Mouse (Mus musculus) C2C12 (cell line): ENCODE measurements at regions not wholly inside any gene's neighbourhood (a gene's known extent, or its start where the extent isn't known, plus 50 kb on each side); places are given as distances from the start of the nearest gene placed in this dataset. TPM values are rescaled to one million over a fixed set of nuclear protein-coding genes. Genes with fewer than 3 reads are reported as not detected.

Experiments
- H3K27me3 ChIP-seq: one replicate; pipeline ENCODE4 v1.6.1; 2011; ENCODE audit not compliant: control insufficient read depth, insufficient read depth, insufficient read length
- H3K36me3 ChIP-seq: one replicate; pipeline ENCODE4 v1.6.1; 2011; ENCODE audit not compliant: control insufficient read depth, insufficient read depth
- H3K4me3 ChIP-seq: one replicate; pipeline ENCODE4 v1.5.1; 2011; ENCODE audit warnings: mild to moderate bottlenecking, control low read depth; ENCODE audit not compliant: poor library complexity, insufficient read depth, severe bottlenecking
- H3K79me2 ChIP-seq: one replicate; pipeline ENCODE4 v1.6.1; 2011; ENCODE audit not compliant: control insufficient read depth, insufficient read depth
- H3K79me3 ChIP-seq: one replicate; pipeline ENCODE4 v1.6.1; 2011; ENCODE audit warnings: low read depth, control low read depth
- H3ac ChIP-seq: one replicate; pipeline ENCODE3; 2011; ENCODE audit warnings: low read depth; ENCODE audit not compliant: control insufficient read depth, insufficient read length
- CEBPB ChIP-seq: IDR thresholded peaks from one replicate; pipeline ENCODE4 v1.6.1; 2011; ENCODE audit warnings: low read depth, mild to moderate bottlenecking, control low read depth, moderate library complexity
- CTCF ChIP-seq: IDR thresholded peaks from one replicate; pipeline ENCODE4 v1.5.1; 2011; ENCODE audit not compliant: control insufficient read depth, insufficient read depth, insufficient read length
- FOSL1 ChIP-seq: IDR thresholded peaks from one replicate; pipeline ENCODE4 v1.8.0; 2011; ENCODE audit warnings: mild to moderate bottlenecking, low read length; ENCODE audit not compliant: poor library complexity, insufficient read depth, severe bottlenecking
- MAX ChIP-seq: IDR thresholded peaks from one replicate; pipeline ENCODE4 v1.6.1; 2011; ENCODE audit warnings: mild to moderate bottlenecking, control low read depth
- MYOD1 ChIP-seq: IDR thresholded peaks from one replicate; pipeline ENCODE4 v1.6.1; 2011; ENCODE audit warnings: low read depth; ENCODE audit not compliant: control insufficient read depth, insufficient read length
- MYOG ChIP-seq: IDR thresholded peaks from one replicate; pipeline ENCODE4 v1.6.1; 2011; ENCODE audit not compliant: control insufficient read depth, insufficient read length; ENCODE audit errors: extremely low read depth
- USF1 ChIP-seq: IDR thresholded peaks from one replicate; pipeline ENCODE4 v1.6.1; 2011; ENCODE audit warnings: low read depth, mild to moderate bottlenecking, control low read depth, moderate library complexity
- microRNA-seq: library from miRNA; unstranded; fragments of <30 nt; microRNA quantifications from one replicate; pipeline ENCODE4, GENCODE M21; 2019; ENCODE audit warnings: borderline microRNAs expressed

GRCm38 (mm10) chr3:137801402-137802020 is 62.8 kb upstream of the H2afz start:
- Histone ChIP-seq H3K79me2 (no peaks in the 10 kb centered on the region), H3ac (no peak overlapping the region)
- TF ChIP-seq CEBPB = no peak
- no peak for TF ChIP-seq MYOD1
- no peak for TF ChIP-seq MYOG
- TF ChIP-seq MAX = no peak
- TF ChIP-seq FOSL1 = no peak
- no peak for TF ChIP-seq CTCF
- no peak for TF ChIP-seq USF1

DNA sequence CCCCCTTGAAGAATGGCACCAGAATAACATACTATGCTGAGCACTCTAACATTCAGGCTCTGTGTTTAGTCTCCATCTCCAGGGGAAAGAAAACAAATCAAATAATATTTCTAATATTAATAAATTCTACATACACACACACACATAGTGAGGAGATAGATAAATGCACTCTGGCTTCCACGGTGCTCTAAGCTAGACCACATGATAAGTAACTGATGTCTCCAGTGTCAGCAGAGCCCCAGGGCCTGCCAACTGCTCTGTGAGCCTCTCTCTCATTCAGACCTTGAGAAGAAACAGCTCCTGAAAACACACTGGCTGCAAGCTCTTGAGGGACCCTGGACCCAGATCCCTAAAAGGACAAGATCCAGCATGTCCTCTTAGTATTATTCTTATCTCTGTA is 56.9 kb upstream of the H2afz start:
- H3K79me3 ChIP-seq = no peaks in the 10 kb centered on the region
- TF ChIP-seq FOSL1 (no peak), MAX (no peak), CTCF (no peak), MYOG (no peak), CEBPB (no peak), MYOD1 (no peak), USF1 (no peak)
- no peaks in the 10 kb centered on the region for H3K79me2 ChIP-seq
- no peak overlapping the region for H3ac ChIP-seq
- H3K27me3 ChIP-seq = peaks cover 7% of the 10 kb centered on the region
- H3K36me3 ChIP-seq = no peaks in the 10 kb centered on the region
- no peak overlapping the region for H3K4me3 ChIP-seq

More at GRCm38 (mm10) chr3:137801402-137802020, 62.8 kb upstream of the H2afz start:
- no peaks in the 10 kb centered on the region for H3K79me3 ChIP-seq
- peaks cover 4% of the 10 kb centered on the region for H3K27me3 ChIP-seq
- no peaks in the 10 kb centered on the region for H3K36me3 ChIP-seq
- no peak overlapping the region for H3K4me3 ChIP-seq

- no peaks in the 10 kb centered on the region for H3K36me3 ChIP-seq
- no peak overlapping the region for H3ac ChIP-seq
- H3K4me3 ChIP-seq = no peak overlapping the region
- no peaks in the 10 kb centered on the region for H3K79me3 ChIP-seq
- no peak for TF ChIP-seq CTCF
- TF ChIP-seq USF1 = no peak
- no peak for TF ChIP-seq CEBPB
- no peak for TF ChIP-seq MYOG
- peaks cover 7% of the 10 kb centered on the region for H3K27me3 ChIP-seq
- H3K79me2 ChIP-seq = no peaks in the 10 kb centered on the region
These were observed 56.2 kb upstream of the H2afz start for GRCm38 (mm10) chr3:137807913-137808684.

GRCm38 (mm10) chr3:137810123-137810522 is 54.2 kb upstream of the H2afz start:
- Histone ChIP-seq H3K27me3 (peaks cover 7% of the 10 kb centered on the region), H3K79me2 (no peaks in the 10 kb centered on the region), H3K79me3 (no peaks in the 10 kb centered on the region), H3ac (no peak overlapping the region), H3K36me3 (no peaks in the 10 kb centered on the region), H3K4me3 (no peak overlapping the region)
- TF ChIP-seq USF1 (no peak), FOSL1 (no peak), CTCF (no peak), MYOD1 (no peak), CEBPB (no peak), MAX (no peak), MYOG (no peak)

Small RNA genes lying in the stretch of these regions (microRNA-seq; reads per million reads assigned to microRNA genes)
- not detected for gene Mir6380
